In the genomic region with DNA sequence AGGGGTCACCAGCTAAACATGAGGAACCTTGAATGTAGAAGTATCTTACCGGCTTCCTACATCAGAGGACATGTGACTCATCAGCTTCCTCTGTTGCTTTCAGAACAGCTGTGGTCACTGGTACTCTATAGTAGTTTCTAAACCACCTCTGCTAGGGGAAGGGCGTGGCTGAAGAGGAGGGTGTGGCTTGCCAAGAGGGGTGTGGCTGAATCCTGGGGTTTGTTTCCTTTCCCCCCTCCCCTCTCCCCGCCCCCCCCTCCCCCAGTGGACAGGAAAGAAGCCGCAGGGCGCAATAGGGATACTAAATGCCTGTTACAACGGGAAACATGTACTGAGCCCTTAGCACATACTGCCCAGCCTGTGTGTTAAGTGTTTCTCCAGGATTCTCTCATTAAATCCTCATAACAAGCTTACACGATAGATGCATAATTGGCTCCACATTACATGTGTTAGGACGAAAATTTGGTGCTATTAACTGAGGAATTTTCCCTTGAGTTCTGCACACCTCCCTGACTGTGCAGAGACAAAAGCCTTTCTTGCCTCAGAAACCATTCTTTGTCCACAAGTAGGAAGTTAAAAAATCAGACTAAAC, we compare ENCODE assay signal across 8 mouse cellular contexts.
DNase-seq lines count a peak whose midpoint lies in the region; ATAC-seq and TF ChIP-seq lines count a peak whose summit lies in the region.

No protein-coding gene starts in this region.

- TF ChIP-seq POLR2A in cerebellum, adult 2 months (IDR thresholded peaks at IDR 0.05; ENCODE audit: borderline replicate concordance, insufficient read depth, low read length), result no peak

- H3K9ac ChIP-seq in forebrain, embryonic 11.5 days (ENCODE audit: low read length), result no peak overlapping the region
- H3K9ac ChIP-seq in hindbrain, embryonic 16.5 days (ENCODE audit: low read depth, low read length), result no peak overlapping the region
- H3K9ac ChIP-seq in lung, embryonic 15.5 days, result no peak overlapping the region

- WGBS in forebrain, embryonic 11.5 days, result 6% methylated on average over 8 of the region's 8 CpGs
- WGBS in hindbrain, embryonic 16.5 days, result 14% methylated on average over 8 of the region's 8 CpGs
- WGBS in lung, embryonic 15.5 days, result 12% methylated on average over 8 of the region's 8 CpGs
- WGBS in cerebellum, adult 2 months, result 42% methylated on average over 8 of the region's 8 CpGs

- no peak overlapping the region for H3K27ac ChIP-seq in forebrain, embryonic 11.5 days (ENCODE audit: low read depth, low read length)
- H3K27ac ChIP-seq in hindbrain, embryonic 16.5 days (ENCODE audit: low read depth, low read length), result no peak overlapping the region
- no peak overlapping the region for H3K27ac ChIP-seq in lung, embryonic 15.5 days
- H3K27ac ChIP-seq in cerebellum, adult 2 months (ENCODE audit: insufficient read depth, low read length), result no peak overlapping the region

- no peaks in the 10 kb centered on the region for H3K27me3 ChIP-seq in forebrain, embryonic 11.5 days (ENCODE audit: control insufficient read depth, insufficient read depth, low read length)
- H3K27me3 ChIP-seq in hindbrain, embryonic 16.5 days (replicated peaks; ENCODE audit: control insufficient read depth, insufficient read depth, low read length), result no peaks in the 10 kb centered on the region
- H3K27me3 ChIP-seq in lung, embryonic 15.5 days, result no peaks in the 10 kb centered on the region
- no peaks in the 10 kb centered on the region for H3K27me3 ChIP-seq in cerebellum, adult 2 months (ENCODE audit: control insufficient read depth, insufficient read depth, low read length)

- TF ChIP-seq CTCF in cerebellum, adult 2 months (IDR thresholded peaks at IDR 0.05; ENCODE audit: borderline replicate concordance, insufficient read depth, low read depth, low read length), result no peak

- no peaks in the 10 kb centered on the region for H3K36me3 ChIP-seq in forebrain, embryonic 11.5 days (ENCODE audit: control insufficient read depth, insufficient read depth, low read length)
- H3K36me3 ChIP-seq in hindbrain, embryonic 16.5 days (ENCODE audit: control insufficient read depth, insufficient read depth, low read length), result no peaks in the 10 kb centered on the region
- no peaks in the 10 kb centered on the region for H3K36me3 ChIP-seq in lung, embryonic 15.5 days

- no peaks in the 10 kb centered on the region for H3K4me1 ChIP-seq in forebrain, embryonic 11.5 days (replicated peaks; ENCODE audit: control insufficient read depth, insufficient read depth, low read length)
- peaks cover 3% of the 10 kb centered on the region for H3K4me1 ChIP-seq in hindbrain, embryonic 16.5 days (ENCODE audit: control insufficient read depth, insufficient read depth, low read depth, low read length)
- H3K4me1 ChIP-seq in lung, embryonic 15.5 days, result no peaks in the 10 kb centered on the region
- no peaks in the 10 kb centered on the region for H3K4me1 ChIP-seq in cerebellum, adult 2 months (ENCODE audit: control insufficient read depth, insufficient read depth, low read length)

- no peak overlapping the region for H3K4me3 ChIP-seq in forebrain, embryonic 11.5 days (ENCODE audit: low read depth, low read length)
- H3K4me3 ChIP-seq in hindbrain, embryonic 16.5 days (ENCODE audit: low read length), result no peak overlapping the region
- no peak overlapping the region for H3K4me3 ChIP-seq in lung, embryonic 15.5 days
- H3K4me3 ChIP-seq in cerebellum, adult 2 months (replicated peaks; ENCODE audit: insufficient read depth, low read depth, low read length), result no peak overlapping the region

- ATAC-seq in forebrain, embryonic 11.5 days (replicated peaks; ENCODE audit: low FRiP score), result peak; percentile 86
- ATAC-seq in hindbrain, embryonic 16.5 days, result no peak
- ATAC-seq in lung, embryonic 15.5 days (ENCODE audit: borderline replicate concordance, extremely low read depth, low FRiP score, low TSS enrichment), result peak; percentile 83; the same call in 1 of the 2 replicates

- DNase-seq in gastrocnemius, adult 18-20 months (ENCODE audit: low spot score), result peak; percentile 3
- no peak for DNase-seq in gastrocnemius, postnatal 25 days
- peak; percentile 72 for DNase-seq in forebrain, embryonic 11.5 days (ENCODE audit: low spot score)
- DNase-seq in retina, embryonic 14.5 days (ENCODE audit: low spot score), result peak; percentile 43
- no peak for DNase-seq in cerebellum, adult 8-10 months
- no peak for DNase-seq in cerebellum, adult 2 months

- H3K9me3 ChIP-seq in forebrain, embryonic 11.5 days (ENCODE audit: control insufficient read depth, low read length), result no peaks in the 10 kb centered on the region
- H3K9me3 ChIP-seq in hindbrain, embryonic 16.5 days (ENCODE audit: control insufficient read depth, low read length), result no peaks in the 10 kb centered on the region
- H3K9me3 ChIP-seq in lung, embryonic 15.5 days, result no peaks in the 10 kb centered on the region

- H3K4me2 ChIP-seq in forebrain, embryonic 11.5 days (ENCODE audit: low read depth, low read length, severe bottlenecking), result peak overlapping the region; percentile 35; the same call in 1 of the 2 replicates
- H3K4me2 ChIP-seq in hindbrain, embryonic 16.5 days (ENCODE audit: low read length), result peak overlapping the region; percentile 3; the same call in 1 of the 2 replicates
- H3K4me2 ChIP-seq in lung, embryonic 15.5 days, result peak overlapping the region; percentile 20

Comparison
In these comparisons a context has a peak if more than half of its experiments do, and no peak if none do; other contexts are left out.
1. DNase-seq: peak in gastrocnemius, adult 18-20 months (single experiment), forebrain, embryonic 11.5 days (single experiment) and retina, embryonic 14.5 days (single experiment); none in gastrocnemius, postnatal 25 days (single experiment), cerebellum, adult 8-10 months (single experiment) and cerebellum, adult 2 months (0 of 2).
2. Peak in every context shown above with its lines, with median percentiles within 50 percentile points of each other: H3K4me2 ChIP-seq.